7 mouse cellular contexts compared by ENCODE assay signal in the genomic region with DNA sequence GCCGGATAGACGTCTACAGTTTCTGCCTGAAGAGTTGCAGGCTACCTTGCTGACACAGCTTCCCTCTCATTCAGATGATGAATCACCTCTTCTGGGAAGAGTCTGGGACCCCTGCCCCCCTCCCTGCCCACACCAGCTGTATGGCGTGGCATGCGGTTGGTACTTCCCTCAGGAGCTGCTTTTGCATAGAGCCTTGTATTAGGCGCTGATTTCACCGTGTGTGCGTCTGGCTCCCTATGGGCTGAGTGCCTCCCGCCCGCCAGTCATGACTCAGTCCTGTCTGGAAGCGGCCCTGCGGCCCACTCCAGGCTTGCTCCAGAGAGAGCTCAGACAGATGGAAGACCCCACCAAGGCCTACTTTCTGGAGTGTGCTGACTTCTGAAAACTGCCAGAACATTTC. TPM values are rescaled to one million over a fixed set of nuclear protein-coding genes. Genes with fewer than 3 reads are reported as not detected.
A peak's percentile ranks its signal among the peaks of the same experiment; 100 is the strongest.
DNase-seq lines count a peak whose midpoint lies in the region; ATAC-seq and TF ChIP-seq lines count a peak whose summit lies in the region.

No protein-coding gene starts in this region.

- H3K9ac ChIP-seq in forebrain, embryonic 15.5 days (replicated peaks): no peak overlapping the region

- H3K4me2 ChIP-seq in forebrain, embryonic 15.5 days (replicated peaks): no peak overlapping the region

- peaks cover 56% of the 10 kb centered on the region for H3K4me1 ChIP-seq in limb, embryonic 10.5 days
- peaks cover 20% of the 10 kb centered on the region for H3K4me1 ChIP-seq in forebrain, embryonic 15.5 days

- WGBS in limb, embryonic 10.5 days: 13% methylated on average over 11 of the region's 11 CpGs
- WGBS in forebrain, embryonic 15.5 days: 55% methylated on average over 11 of the region's 11 CpGs

- DNase-seq in R1 (ENCODE audit: low read depth, low spot score): peak; percentile 20
- DNase-seq in limb, embryonic 10.5 days (ENCODE audit: low spot score): peak; percentile 74
- no peak for DNase-seq in cerebellum, adult 11 months
- DNase-seq in ovary, postnatal 36 days (ENCODE audit: low spot score): no peak

- no peaks in the 10 kb centered on the region for H3K36me3 ChIP-seq in C2C12 (ENCODE audit: control insufficient read depth, insufficient read depth)
- H3K36me3 ChIP-seq in limb, embryonic 10.5 days: no peaks in the 10 kb centered on the region
- no peaks in the 10 kb centered on the region for H3K36me3 ChIP-seq in forebrain, embryonic 15.5 days

- no peaks in the 10 kb centered on the region for H3K79me3 ChIP-seq in C2C12 (ENCODE audit: low read depth)

- no peaks in the 10 kb centered on the region for H3K27me3 ChIP-seq in C2C12 (ENCODE audit: control insufficient read depth, insufficient read depth, insufficient read length)
- no peaks in the 10 kb centered on the region for H3K27me3 ChIP-seq in limb, embryonic 10.5 days (ENCODE audit: low read depth, poor library complexity, severe bottlenecking)
- no peaks in the 10 kb centered on the region for H3K27me3 ChIP-seq in forebrain, embryonic 15.5 days

- no peaks in the 10 kb centered on the region for H3K79me2 ChIP-seq in C2C12 (ENCODE audit: control insufficient read depth, insufficient read depth)

- peak; percentile 77 for ATAC-seq in granulocyte monocyte progenitor cell, adult 5-6 weeks (replicated peaks; ENCODE audit: poor library complexity, severe bottlenecking)
- ATAC-seq in forebrain, embryonic 15.5 days (replicated peaks): no peak

- peak overlapping the region; percentile 89 for H3K27ac ChIP-seq in limb, embryonic 10.5 days
- no peak overlapping the region for H3K27ac ChIP-seq in forebrain, embryonic 15.5 days (replicated peaks)

- H3K9me3 ChIP-seq in limb, embryonic 10.5 days (replicated peaks): no peaks in the 10 kb centered on the region
- H3K9me3 ChIP-seq in forebrain, embryonic 15.5 days: no peaks in the 10 kb centered on the region

- no peak for TF ChIP-seq CTCF in C2C12 (IDR thresholded peaks at IDR 0.05; ENCODE audit: control insufficient read depth, insufficient read depth, insufficient read length)

- H3K4me3 ChIP-seq in C2C12 (ENCODE audit: insufficient read depth, poor library complexity, severe bottlenecking): no peak overlapping the region
- no peak overlapping the region for H3K4me3 ChIP-seq in limb, embryonic 10.5 days
- H3K4me3 ChIP-seq in forebrain, embryonic 15.5 days: no peak overlapping the region

- no peak overlapping the region for H3ac ChIP-seq in C2C12 (ENCODE audit: control insufficient read depth, insufficient read length, low read depth)

TF ChIP-seq in C2C12, 6 proteins besides CTCF, POLR2A, EP300 and RAD21:
- no peak for TF ChIP-seq USF1 (IDR thresholded peaks at IDR 0.05; ENCODE audit: low read depth)
- TF ChIP-seq MYOD1 (IDR thresholded peaks at IDR 0.05; ENCODE audit: control insufficient read depth, insufficient read length, low read depth): peak; percentile 79
- TF ChIP-seq MYOG (IDR thresholded peaks at IDR 0.05; ENCODE audit: control insufficient read depth, extremely low read depth, insufficient read length): no peak
- TF ChIP-seq FOSL1 (IDR thresholded peaks at IDR 0.05; ENCODE audit: insufficient read depth, low read length, poor library complexity, severe bottlenecking): peak; percentile 38
- TF ChIP-seq CEBPB (IDR thresholded peaks at IDR 0.05; ENCODE audit: low read depth): no peak
- TF ChIP-seq MAX (IDR thresholded peaks at IDR 0.05): peak; percentile 81
TF ChIP-seq in C2C12: peak in this region for 3.

RNA-seq across cellular contexts. Expression of gene Tgfbi, which starts 8.1 kb away (rescaled TPM):
- 0.48 TPM for polyA plus RNA-seq in C2C12 (2012; fragmentation: generic; extraction: Trizol)
- 10.1 and 15.3 TPM in 2 replicates for total RNA-seq in granulocyte monocyte progenitor cell, adult 5-6 weeks (2014; fragmentation: Nextera tagmentation)
- 15.6 and 21.7 TPM in 2 replicates for total RNA-seq in granulocyte monocyte progenitor cell, adult 5-6 weeks (2017)
- polyA plus RNA-seq in limb, embryonic 10.5 days (2016; fragmentation: Nextera tagmentation; extraction: Ambion mirVana): 26.3 and 38.9 TPM in 2 replicates
- polyA plus RNA-seq in forebrain, embryonic 15.5 days (2015; fragmentation: Nextera tagmentation; extraction: Ambion mirVana): 3.6 and 3.9 TPM in 2 replicates

RNA-seq across cellular contexts. Expression of gene Lect2, which starts 52.9 kb away (rescaled TPM):
- polyA plus RNA-seq in C2C12 (2012; fragmentation: generic; extraction: Trizol): not detected
- total RNA-seq in granulocyte monocyte progenitor cell, adult 5-6 weeks (2014; fragmentation: Nextera tagmentation): not detected in 2 replicates
- not detected in 2 replicates for total RNA-seq in granulocyte monocyte progenitor cell, adult 5-6 weeks (2017)
- not detected in 2 replicates for polyA plus RNA-seq in limb, embryonic 10.5 days (2016; fragmentation: Nextera tagmentation; extraction: Ambion mirVana)
- polyA plus RNA-seq in forebrain, embryonic 15.5 days (2015; fragmentation: Nextera tagmentation; extraction: Ambion mirVana): not detected in 2 replicates

Comparison
In these comparisons a context has a peak if more than half of its experiments do, and no peak if none do; other contexts are left out.
1. DNase-seq: peak in R1 (single experiment) and limb, embryonic 10.5 days (single experiment); none in cerebellum, adult 11 months (single experiment) and ovary, postnatal 36 days (single experiment).